Mouse (Mus musculus) natural killer cell, adult 2 months (primary cell): Measurements from ENCODE around the gene Tmem135.

Source experiments
- DNase-seq, 2 experiments: peaks; one replicate each; pipeline ENCODE4 v3.0.0; 2022; ENCODE audit warnings: low spot score in 2 of 2

The Tmem135 gene

GRCm38 (mm10) chr7:89390660-89391059 is 13.4 kb downstream of the Tmem135 start:
- no peak for DNase-seq

- DNase-seq, result no peak
These were observed 15.0 kb downstream of the Tmem135 start for GRCm38 (mm10) chr7:89388981-89389380.

- no peak for DNase-seq
These were observed 21.1 kb downstream of the Tmem135 start for GRCm38 (mm10) chr7:89382892-89383291.

GRCm38 (mm10) chr7:89380935-89381705 is 22.9 kb downstream of the Tmem135 start:
- DNase-seq, result no peak

GRCm38 (mm10) chr7:89371623-89372295 is 32.3 kb downstream of the Tmem135 start:
- no peak for DNase-seq

- DNase-seq, result peak; percentile 6 to 15
These were observed 33.1 kb downstream of the Tmem135 start for GRCm38 (mm10) chr7:89370917-89371316.

- no peak for DNase-seq
These were observed 33.9 kb downstream of the Tmem135 start for GRCm38 (mm10) chr7:89370086-89370485.

- DNase-seq, result no peak
These were observed 36.4 kb downstream of the Tmem135 start for GRCm38 (mm10) chr7:89367643-89368042.

- no peak for DNase-seq
These were observed 38.7 kb downstream of the Tmem135 start for GRCm38 (mm10) chr7:89365135-89365880.

GRCm38 (mm10) chr7:89363975-89364374 is 40.0 kb downstream of the Tmem135 start:
- no peak for DNase-seq

GRCm38 (mm10) chr7:89356307-89356706 is 47.7 kb downstream of the Tmem135 start:
- no peak for DNase-seq

GRCm38 (mm10) chr7:89355519-89356255 is 48.3 kb downstream of the Tmem135 start:
- no peak for DNase-seq

- DNase-seq, result no peak
These were observed 62.0 kb downstream of the Tmem135 start for GRCm38 (mm10) chr7:89342021-89342420.

GRCm38 (mm10) chr7:89339808-89340207 is 64.2 kb downstream of the Tmem135 start:
- no peak for DNase-seq

- no peak for DNase-seq
These were observed 64.9 kb downstream of the Tmem135 start for GRCm38 (mm10) chr7:89339142-89339435.

- peak; percentile 90 to 91 for DNase-seq
These were observed 65.5 kb downstream of the Tmem135 start for GRCm38 (mm10) chr7:89338350-89339141.

GRCm38 (mm10) chr7:89337711-89338349 is 66.2 kb downstream of the Tmem135 start:
- DNase-seq, result no peak

- DNase-seq, result no peak
These were observed 67.6 kb downstream of the Tmem135 start for GRCm38 (mm10) chr7:89336434-89336833.

GRCm38 (mm10) chr7:89335316-89335715 is 68.7 kb downstream of the Tmem135 start:
- DNase-seq, result no peak

GRCm38 (mm10) chr7:89329896-89330295 is 74.1 kb downstream of the Tmem135 start:
- no peak for DNase-seq

GRCm38 (mm10) chr7:89327731-89328130 is 76.3 kb downstream of the Tmem135 start:
- no peak for DNase-seq
